Mouse (Mus musculus): Measurements from ENCODE around the gene Padi6. TPM values are rescaled to one million over a fixed set of nuclear protein-coding genes. Genes with fewer than 3 reads are reported as not detected.

Padi6 gene
- polyA plus RNA-seq (2016; fragmentation: Nextera tagmentation; extraction: Ambion mirVana), result not detected in 2 replicates

- WGBS, result 90% methylated on average over 2 of the region's 2 CpGs
- H3K4me2 ChIP-seq, result no peak within 1 kb of the TSS
- H3K9ac ChIP-seq, result no peak within 1 kb of the TSS
- no peaks in the 10 kb centered on the region; the same call in 1 of the 2 replicates for H3K4me1 ChIP-seq
- 0 out of 2 replicates have a peak, but pooled peaks cover 5% of the 10 kb centered on the region for H3K27me3 ChIP-seq
- no peaks in the 10 kb centered on the region for H3K9me3 ChIP-seq
- ATAC-seq (ENCODE audit: low FRiP score), result no peak
- H3K36me3 ChIP-seq (replicated peaks), result no peaks in the 10 kb centered on the region
- no peak within 1 kb of the TSS for H3K4me3 ChIP-seq (replicated peaks)
- H3K27ac ChIP-seq, result no peak within 1 kb of the TSS
Observed at GRCm38 (mm10) chr4:140742543-140742942, at the start of gene Padi6. TSS of gene Padi6 (minus strand) at chr4:140742643.

DNA sequence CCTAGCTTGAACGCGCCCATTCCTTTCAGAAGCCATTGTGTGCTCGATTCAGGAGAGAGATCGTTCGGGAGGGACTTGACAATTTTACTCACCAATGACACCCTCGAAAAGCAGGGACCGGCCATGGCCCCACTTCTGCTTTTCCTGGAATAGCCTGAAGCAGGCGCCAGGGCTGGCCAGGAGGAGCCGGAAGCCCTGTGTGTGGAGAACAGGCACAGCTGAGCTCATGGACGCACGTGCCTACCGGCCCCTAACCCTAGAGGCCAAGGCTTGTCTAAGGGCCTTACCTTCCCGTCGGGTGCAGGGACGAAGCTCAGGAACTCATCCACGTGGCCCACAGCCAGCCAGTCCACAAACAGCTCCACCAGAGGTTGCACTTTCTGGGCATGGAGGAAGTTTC is 48.6 kb upstream of the Padi6 start:
- Histone ChIP-seq H3K9me3 (peaks cover 3% of the 10 kb centered on the region; the same call in 1 of the 2 replicates), H3K4me2 (no peak overlapping the region), H3K27ac (no peak overlapping the region), H3K4me3 (replicated peaks) (no peak overlapping the region), H3K27me3 (no peaks in the 10 kb centered on the region), H3K9ac (no peak overlapping the region), H3K4me1 (no peaks in the 10 kb centered on the region; the same call in 1 of the 2 replicates), H3K36me3 (replicated peaks) (no peaks in the 10 kb centered on the region)
- WGBS, result 86% methylated on average over 16 of the region's 16 CpGs
- ATAC-seq (ENCODE audit: low FRiP score), result no peak

GRCm38 (mm10) chr4:140789983-140790382 is 47.5 kb upstream of the Padi6 start:
- no peak for ATAC-seq (ENCODE audit: low FRiP score)
- Histone ChIP-seq H3K4me1 (no peaks in the 10 kb centered on the region; the same call in 1 of the 2 replicates), H3K27me3 (no peaks in the 10 kb centered on the region), H3K9ac (no peak overlapping the region), H3K4me3 (replicated peaks) (no peak overlapping the region), H3K9me3 (peaks cover 3% of the 10 kb centered on the region; the same call in 1 of the 2 replicates), H3K27ac (no peak overlapping the region), H3K36me3 (replicated peaks) (no peaks in the 10 kb centered on the region), H3K4me2 (no peak overlapping the region)
- 97% methylated on average over 4 of the region's 4 CpGs for WGBS

DNA sequence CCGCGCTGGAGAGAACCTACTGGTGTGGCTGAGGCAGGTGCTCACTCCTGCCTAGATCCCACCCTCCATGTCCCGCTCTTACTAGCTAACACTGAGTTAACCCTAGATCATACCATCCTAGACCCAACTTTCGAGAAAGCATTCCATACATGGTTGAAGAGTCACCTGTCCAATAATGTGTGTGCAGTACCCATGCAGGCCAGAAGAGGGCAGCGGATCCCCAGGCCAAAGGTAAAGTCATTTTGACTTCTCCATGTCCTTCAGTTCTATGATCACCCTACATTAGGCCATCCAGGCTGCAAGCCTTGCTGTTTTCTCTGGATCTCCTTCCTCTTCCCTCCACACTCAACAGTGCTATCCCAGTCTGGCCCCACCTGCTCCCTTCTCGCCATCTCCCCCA is 46.5 kb upstream of the Padi6 start:
- no peaks in the 10 kb centered on the region; the same call in 1 of the 2 replicates for H3K4me1 ChIP-seq
- no peak for ATAC-seq (ENCODE audit: low FRiP score)
- no peaks in the 10 kb centered on the region for H3K27me3 ChIP-seq
- WGBS, result 49% methylated on average over 6 of the region's 6 CpGs
- H3K27ac ChIP-seq, result no peak overlapping the region
- no peak overlapping the region for H3K4me2 ChIP-seq
- H3K36me3 ChIP-seq (replicated peaks), result no peaks in the 10 kb centered on the region
- H3K9me3 ChIP-seq, result peaks cover 5% of the 10 kb centered on the region; the same call in 1 of the 2 replicates
- no peak overlapping the region for H3K4me3 ChIP-seq (replicated peaks)
- H3K9ac ChIP-seq, result no peak overlapping the region

GRCm38 (mm10) chr4:140788264-140788663 is 45.8 kb upstream of the Padi6 start:
- no peaks in the 10 kb centered on the region for H3K36me3 ChIP-seq (replicated peaks)
- no peak overlapping the region for H3K4me2 ChIP-seq
- no peaks in the 10 kb centered on the region; the same call in 1 of the 2 replicates for H3K4me1 ChIP-seq
- 85% methylated on average over 6 of the region's 6 CpGs for WGBS
- H3K27me3 ChIP-seq, result no peaks in the 10 kb centered on the region
- H3K9ac ChIP-seq, result no peak overlapping the region
- H3K4me3 ChIP-seq (replicated peaks), result no peak overlapping the region
- H3K27ac ChIP-seq, result no peak overlapping the region
- ATAC-seq (ENCODE audit: low FRiP score), result no peak
- peaks cover 5% of the 10 kb centered on the region; the same call in 1 of the 2 replicates for H3K9me3 ChIP-seq

DNA sequence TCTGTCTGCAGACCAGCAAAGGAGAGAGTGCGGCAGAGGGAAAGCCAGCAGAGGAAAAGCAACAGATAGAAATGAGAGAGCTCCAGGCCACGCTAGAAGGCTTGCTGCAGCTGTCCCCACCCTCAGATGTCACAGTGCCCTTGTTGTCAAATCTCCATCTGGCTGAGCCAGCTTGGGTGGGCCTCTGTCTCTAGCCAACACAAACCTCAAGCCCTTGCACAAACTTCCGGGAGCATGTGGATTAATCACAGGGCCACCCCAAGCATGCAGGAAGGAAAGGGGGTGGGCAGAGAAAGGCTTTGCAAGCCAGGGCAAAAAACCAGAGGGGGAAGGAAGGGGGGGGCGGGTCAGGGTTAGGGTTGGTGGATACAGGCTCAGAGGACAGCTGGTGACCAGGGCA is 45.0 kb upstream of the Padi6 start:
- Histone ChIP-seq H3K27ac (no peak overlapping the region), H3K36me3 (replicated peaks) (no peaks in the 10 kb centered on the region), H3K4me1 (no peaks in the 10 kb centered on the region; the same call in 1 of the 2 replicates), H3K9ac (no peak overlapping the region), H3K4me3 (replicated peaks) (no peak overlapping the region), H3K4me2 (no peak overlapping the region), H3K9me3 (peaks cover 5% of the 10 kb centered on the region; the same call in 1 of the 2 replicates), H3K27me3 (no peaks in the 10 kb centered on the region)
- 74% methylated on average over 4 of the region's 4 CpGs for WGBS
- ATAC-seq (ENCODE audit: low FRiP score), result no peak

DNA sequence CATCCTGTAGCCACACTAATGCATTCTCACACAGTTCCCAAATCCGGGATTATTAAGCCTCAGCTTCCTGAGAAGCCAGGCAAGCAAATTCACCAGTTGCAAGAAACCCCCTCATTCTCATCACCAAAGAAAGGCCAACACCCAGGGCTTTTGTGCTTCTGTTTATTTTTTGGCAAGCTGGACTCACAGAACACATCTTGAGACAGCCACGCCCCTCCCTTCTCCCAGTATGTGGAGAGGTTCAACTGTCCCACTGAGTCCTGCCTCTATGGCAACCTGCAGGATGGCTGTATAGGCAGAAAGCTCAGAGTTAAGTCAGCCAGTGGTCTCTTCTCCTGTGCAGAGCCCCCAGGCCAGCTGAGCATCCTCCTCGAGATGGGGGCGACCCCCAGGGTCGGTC is 42.8 kb upstream of the Padi6 start:
- H3K36me3 ChIP-seq (replicated peaks), result no peaks in the 10 kb centered on the region
- H3K27ac ChIP-seq, result no peak overlapping the region
- no peak overlapping the region for H3K4me2 ChIP-seq
- H3K27me3 ChIP-seq, result no peaks in the 10 kb centered on the region
- H3K4me3 ChIP-seq (replicated peaks), result no peak overlapping the region
- 87% methylated on average over 5 of the region's 5 CpGs for WGBS
- H3K9ac ChIP-seq, result no peak overlapping the region
- H3K4me1 ChIP-seq, result no peaks in the 10 kb centered on the region; the same call in 1 of the 2 replicates
- no peak for ATAC-seq (ENCODE audit: low FRiP score)
- peaks cover 8% of the 10 kb centered on the region; the same call in 1 of the 2 replicates for H3K9me3 ChIP-seq

DNA sequence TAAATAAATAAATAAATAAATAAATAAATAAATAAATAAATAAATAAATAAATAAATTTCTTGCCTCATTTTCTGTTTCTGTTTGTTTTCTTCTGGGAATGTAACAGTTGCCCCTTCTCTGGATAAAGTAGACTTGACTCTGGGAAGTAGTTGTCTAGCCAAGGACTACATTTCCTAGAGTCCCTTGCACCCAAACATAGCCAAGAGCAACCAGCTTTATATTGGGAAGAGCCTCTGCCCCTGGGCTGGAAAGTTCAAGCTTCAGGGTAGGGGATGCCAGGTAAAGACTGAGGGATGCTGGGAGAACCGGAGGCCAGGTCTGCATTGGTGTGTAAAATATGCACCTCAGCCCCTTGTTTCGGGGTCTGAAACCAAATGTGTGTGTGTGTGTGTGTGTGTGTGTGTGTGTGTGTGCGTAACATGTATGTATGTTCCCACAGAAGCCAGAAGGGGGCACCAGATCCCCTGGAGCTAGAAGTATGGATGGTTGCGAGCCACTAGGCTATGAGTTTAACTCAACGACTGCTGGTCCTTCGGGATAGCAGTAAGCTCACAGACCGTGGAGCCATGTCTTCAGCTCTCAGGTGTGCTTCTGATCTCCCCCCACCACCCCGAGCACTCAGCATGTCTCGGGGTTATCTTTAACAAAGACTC is 42.0 kb upstream of the Padi6 start:
- H3K4me1 ChIP-seq, result peaks cover 4% of the 10 kb centered on the region
- no peak overlapping the region for H3K4me3 ChIP-seq (replicated peaks)
- H3K27ac ChIP-seq, result no peak overlapping the region
- 92% methylated on average over 9 of the region's 9 CpGs for WGBS
- no peaks in the 10 kb centered on the region for H3K27me3 ChIP-seq
- no peak overlapping the region for H3K9ac ChIP-seq
- H3K36me3 ChIP-seq (replicated peaks), result no peaks in the 10 kb centered on the region
- no peak overlapping the region for H3K4me2 ChIP-seq
- peaks cover 9% of the 10 kb centered on the region; the same call in 1 of the 2 replicates for H3K9me3 ChIP-seq
- no peak for ATAC-seq (ENCODE audit: low FRiP score)

DNA sequence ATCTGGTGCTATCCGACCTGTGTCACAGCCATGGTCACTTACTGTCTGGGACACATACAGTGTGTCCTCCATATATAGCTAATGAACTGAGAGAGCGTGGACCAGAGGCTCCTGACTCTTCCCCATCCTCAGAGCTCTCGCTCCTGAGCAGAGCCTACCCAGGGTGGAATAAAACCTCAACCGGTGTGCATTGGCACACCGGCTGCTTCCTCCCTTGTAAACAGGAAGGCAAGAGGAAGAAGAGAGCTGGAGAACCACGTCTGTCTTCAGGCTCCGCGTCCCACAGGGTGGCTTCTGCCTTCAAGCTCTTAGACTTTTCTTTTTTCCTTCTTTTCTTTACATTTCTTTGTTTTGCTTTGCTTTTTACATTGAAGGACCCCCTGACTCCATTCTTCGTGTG is 40.4 kb upstream of the Padi6 start:
- Histone ChIP-seq H3K9me3 (peaks cover 9% of the 10 kb centered on the region; the same call in 1 of the 2 replicates), H3K36me3 (replicated peaks) (no peaks in the 10 kb centered on the region), H3K9ac (no peak overlapping the region), H3K4me1 (peaks cover 4% of the 10 kb centered on the region), H3K4me3 (replicated peaks) (no peak overlapping the region), H3K27ac (no peak overlapping the region), H3K27me3 (no peaks in the 10 kb centered on the region), H3K4me2 (no peak overlapping the region)
- WGBS, result 90% methylated on average over 9 of the region's 9 CpGs
- ATAC-seq (ENCODE audit: low FRiP score), result no peak

DNA sequence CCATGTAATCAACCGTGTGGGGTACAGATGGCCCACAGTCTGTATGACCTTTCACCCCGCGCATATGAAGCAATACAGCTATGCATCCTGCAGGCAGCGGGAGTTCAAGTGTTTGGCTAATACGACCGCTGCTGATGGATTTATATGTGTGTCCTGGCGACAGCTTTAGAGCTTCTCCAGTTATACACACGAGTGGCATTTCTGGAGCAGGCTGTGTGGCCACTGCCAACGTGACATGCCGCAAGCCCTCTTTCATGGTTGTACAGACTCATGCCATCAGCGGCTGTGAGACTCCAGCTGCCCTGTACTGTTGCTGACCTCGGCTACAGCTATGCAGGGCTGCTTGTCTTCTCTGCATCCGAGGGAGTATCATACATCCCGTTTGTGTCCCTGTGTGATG is 38.1 kb upstream of the Padi6 start:
- Histone ChIP-seq H3K9ac (no peak overlapping the region), H3K9me3 (0 out of 2 replicates have a peak, but pooled peaks cover 6% of the 10 kb centered on the region), H3K36me3 (replicated peaks) (no peaks in the 10 kb centered on the region), H3K27ac (no peak overlapping the region), H3K27me3 (no peaks in the 10 kb centered on the region), H3K4me2 (no peak overlapping the region), H3K4me3 (replicated peaks) (no peak overlapping the region), H3K4me1 (peaks cover 4% of the 10 kb centered on the region)
- ATAC-seq (ENCODE audit: low FRiP score), result no peak
- 88% methylated on average over 14 of the region's 14 CpGs for WGBS

DNA sequence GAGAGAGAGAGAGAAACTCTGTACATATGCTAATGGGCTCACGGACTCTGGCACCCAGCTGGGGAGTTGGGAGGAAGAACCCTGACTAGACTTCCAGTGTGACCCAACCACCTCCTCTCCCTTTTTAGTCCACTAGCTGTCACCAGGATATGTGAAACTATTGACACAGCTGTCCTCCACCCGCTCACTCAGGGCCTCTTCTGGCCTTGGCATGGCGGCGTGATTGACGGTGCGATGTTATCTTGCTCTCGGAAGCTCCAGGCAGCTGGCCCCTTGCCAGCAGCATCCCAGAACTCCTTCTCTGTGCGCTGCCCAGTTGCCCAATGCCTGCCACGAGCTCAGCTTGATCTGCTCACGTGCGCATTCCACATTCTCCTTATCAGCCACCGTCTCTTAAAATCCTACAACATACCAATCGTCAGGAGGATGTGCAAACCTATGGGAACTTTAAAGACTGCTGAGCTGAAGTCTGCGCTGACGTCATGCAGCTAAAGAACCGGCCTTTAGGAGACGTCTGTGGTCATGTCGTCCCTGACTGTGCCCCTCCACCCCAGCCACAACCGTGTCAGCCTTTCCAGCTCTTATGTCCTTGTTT is 37.5 kb upstream of the Padi6 start:
- no peak for ATAC-seq (ENCODE audit: low FRiP score)
- Histone ChIP-seq H3K27ac (no peak overlapping the region), H3K9ac (no peak overlapping the region), H3K4me3 (replicated peaks) (no peak overlapping the region), H3K27me3 (no peaks in the 10 kb centered on the region), H3K9me3 (0 out of 2 replicates have a peak, but pooled peaks cover 6% of the 10 kb centered on the region), H3K4me1 (peaks cover 4% of the 10 kb centered on the region), H3K36me3 (replicated peaks) (no peaks in the 10 kb centered on the region), H3K4me2 (no peak overlapping the region)
- 69% methylated on average over 19 of the region's 19 CpGs for WGBS

DNA sequence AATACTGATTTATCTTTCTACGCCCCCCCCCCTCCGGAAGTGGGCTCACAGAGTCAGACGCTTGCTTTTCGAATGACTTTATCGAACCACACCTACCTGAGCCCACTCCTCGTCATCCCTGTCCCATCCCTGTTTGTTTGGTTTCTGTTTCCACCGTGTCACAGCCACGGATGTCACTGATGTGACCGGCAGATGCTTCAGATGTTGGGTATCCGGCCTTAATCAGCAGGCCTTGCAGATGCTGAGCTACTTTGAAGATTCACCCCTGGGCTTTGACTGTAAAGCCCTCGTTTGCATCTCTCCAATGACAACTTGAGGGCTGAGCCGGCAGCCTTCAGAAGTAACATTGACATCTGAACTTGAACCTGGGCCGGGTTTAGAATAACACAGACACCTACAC is 34.2 kb upstream of the Padi6 start:
- Histone ChIP-seq H3K9ac (no peak overlapping the region), H3K27me3 (peaks cover 2% of the 10 kb centered on the region; the same call in 1 of the 2 replicates), H3K4me1 (peaks cover 4% of the 10 kb centered on the region), H3K9me3 (0 out of 2 replicates have a peak, but pooled peaks cover 4% of the 10 kb centered on the region), H3K4me2 (no peak overlapping the region), H3K36me3 (replicated peaks) (no peaks in the 10 kb centered on the region), H3K4me3 (replicated peaks) (no peak overlapping the region), H3K27ac (no peak overlapping the region)
- no peak for ATAC-seq (ENCODE audit: low FRiP score)
- WGBS, result 83% methylated on average over 13 of the region's 13 CpGs

Data from forebrain, embryonic 12.5 days (tissue).